Mouse (Mus musculus) heart, embryonic 16.5 days (tissue): ENCODE measurements around the gene Kcnb1. TPM values are rescaled to one million over a fixed set of nuclear protein-coding genes. Genes with fewer than 3 reads are reported as not detected.
"Not testable (repeated sequence)": the region's sequence is repeated elsewhere in the genome, so short reads cannot be mapped to it uniquely, and the experiment has no call there.

Source experiments
- ATAC-seq: fragments of 200-750 bp; cut with Nextera tagmentation; replicated peaks from 2 replicates; pipeline ENCODE4 v1.8.0; 2017; ENCODE audit warnings: moderate number of reproducible peaks; ENCODE audit not compliant: insufficient read depth, low FRiP score; ENCODE audit errors: extremely low read depth
- H3K27ac ChIP-seq: fragments of 300-500 bp; sonication (generic); 2 replicates; pipeline ENCODE4 v1.5.1; 2014; ENCODE audit warnings: mild to moderate bottlenecking, low read length, control low read depth, moderate library complexity
- H3K27me3 ChIP-seq: fragments of 300-500 bp; sonication (generic); 2 replicates; pipeline ENCODE4 v1.6.1; 2014; ENCODE audit warnings: low read length, mixed read lengths; ENCODE audit not compliant: control insufficient read depth, insufficient read depth
- H3K36me3 ChIP-seq: fragments of 300-500 bp; sonication (generic); 2 replicates; pipeline ENCODE4 v1.6.1; 2014; ENCODE audit not compliant: control insufficient read depth, insufficient read depth
- H3K4me1 ChIP-seq: fragments of 300-500 bp; sonication (generic); 2 replicates; pipeline ENCODE4 v1.6.1; 2014; ENCODE audit warnings: low read length, mixed read lengths; ENCODE audit not compliant: control insufficient read depth, insufficient read depth
- H3K4me2 ChIP-seq: fragments of 300-500 bp; sonication (generic); 2 replicates; pipeline ENCODE4 v1.6.1; 2014; ENCODE audit warnings: low read depth, mild to moderate bottlenecking, control low read depth, low read length
- H3K4me3 ChIP-seq: fragments of 300-500 bp; sonication (generic); 2 replicates; pipeline ENCODE4 v1.5.1; 2014; ENCODE audit warnings: mild to moderate bottlenecking, control low read depth, low read length
- H3K9ac ChIP-seq: fragments of 300-500 bp; sonication (generic); 2 replicates; pipeline ENCODE4 v1.6.1; 2014; ENCODE audit warnings: low read length, control low read depth
- H3K9me3 ChIP-seq: fragments of 300-500 bp; sonication (generic); replicated peaks from 2 replicates; pipeline ENCODE4 v1.6.1; 2016; ENCODE audit warnings: low read length; ENCODE audit not compliant: control insufficient read depth
- WGBS: fragments of 180-500 bp; shearing (Covaris S2); extraction: QIAGEN DNeasy Blood & Tissue Kit; methylation state at CpG from one replicate; pipeline ENCODE4 v1.1.7; 2014; 5-methylcytosine and 5-hydroxymethylcytosine counted together
- polyA plus RNA-seq: library from polyadenylated mRNA; unstranded; fragments of >200 nt; fragmentation: Nextera tagmentation; extraction: Ambion mirVana; gene quantifications from 2 replicates; pipeline ENCODE4 v1.2.1, GENCODE M21; 2015

Kcnb1 gene
- polyA plus RNA-seq, 1 experiment from 2014 or later: 0.43 TPM

GRCm38 (mm10) chr2:167212089-167212488, 22.1 kb upstream of the Kcnb1 start:
- 0 out of 2 replicates have a peak overlapping the region, but pooled peaks have one; percentile 14 for H3K27ac ChIP-seq
- H3K4me3 ChIP-seq: no peak overlapping the region
- H3K36me3 ChIP-seq: no peaks in the 10 kb centered on the region
- H3K4me1 ChIP-seq: peaks cover 17% of the 10 kb centered on the region
- no peaks in the 10 kb centered on the region for H3K9me3 ChIP-seq
- 85% methylated on average over 3 of the region's 3 CpGs for WGBS
- H3K9ac ChIP-seq: no peak overlapping the region
- H3K4me2 ChIP-seq: no peak overlapping the region
- H3K27me3 ChIP-seq: no peaks in the 10 kb centered on the region
- no peak for ATAC-seq

GRCm38 (mm10) chr2:167209900-167210299, 19.9 kb upstream of the Kcnb1 start:
- Histone ChIP-seq H3K9ac (no peak overlapping the region), H3K27ac (no peak overlapping the region), H3K9me3 (no peaks in the 10 kb centered on the region), H3K4me2 (no peak overlapping the region), H3K4me3 (no peak overlapping the region), H3K27me3 (no peaks in the 10 kb centered on the region), H3K36me3 (no peaks in the 10 kb centered on the region), H3K4me1 (peaks cover 17% of the 10 kb centered on the region)
- no peak for ATAC-seq
- 56% methylated on average over 9 of the region's 9 CpGs for WGBS

DNA sequence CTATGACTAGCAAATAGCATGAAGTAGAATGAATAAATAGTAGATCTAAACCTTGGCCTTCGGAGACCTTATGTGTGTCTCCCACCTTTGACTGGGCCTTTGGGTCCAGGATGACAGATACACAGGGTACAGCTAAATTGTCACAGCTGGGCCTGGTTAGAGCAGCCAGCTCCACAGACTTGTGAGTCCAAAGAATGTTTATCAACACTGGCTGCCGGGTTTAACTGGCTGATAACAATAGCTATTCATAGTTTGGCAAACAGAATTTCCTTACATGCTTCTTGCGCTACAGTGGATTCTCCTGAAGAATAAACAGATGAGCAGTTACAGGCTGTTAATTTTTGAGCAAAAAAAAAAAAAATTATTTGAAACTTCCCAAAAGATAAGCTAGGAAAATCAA, 19.0 kb upstream of the Kcnb1 start:
- Histone ChIP-seq H3K9me3 (no peaks in the 10 kb centered on the region), H3K4me3 (no peak overlapping the region), H3K27ac (peak overlapping the region; percentile 41), H3K27me3 (no peaks in the 10 kb centered on the region), H3K36me3 (no peaks in the 10 kb centered on the region), H3K9ac (0 out of 2 replicates have a peak overlapping the region, but pooled peaks have one; percentile 22), H3K4me2 (0 out of 2 replicates have a peak overlapping the region, but pooled peaks have one; percentile 15), H3K4me1 (peaks cover 17% of the 10 kb centered on the region)
- ATAC-seq: no peak
- 40% methylated on average over 3 of the region's 3 CpGs for WGBS

- peaks cover 10% of the 10 kb centered on the region for H3K4me1 ChIP-seq
- no peak overlapping the region for H3K27ac ChIP-seq
- 89% methylated on average over 18 of the region's 18 CpGs for WGBS
- no peaks in the 10 kb centered on the region for H3K36me3 ChIP-seq
- H3K4me3 ChIP-seq: no peak overlapping the region
- H3K9ac ChIP-seq: no peak overlapping the region
- H3K9me3 ChIP-seq: no peaks in the 10 kb centered on the region
- ATAC-seq: no peak
- H3K27me3 ChIP-seq: peaks cover 6% of the 10 kb centered on the region; the same call in 1 of the 2 replicates
- no peak overlapping the region for H3K4me2 ChIP-seq
Measured at GRCm38 (mm10) chr2:167205918-167206629, 16.1 kb upstream of the Kcnb1 start.

- H3K36me3 ChIP-seq, H3K4me1 ChIP-seq, H3K9ac ChIP-seq, H3K4me3 ChIP-seq, H3K27ac ChIP-seq, ATAC-seq, H3K9me3 ChIP-seq, H3K27me3 ChIP-seq, H3K4me2 ChIP-seq: not testable (repeated sequence)
- WGBS: 80% methylated on average over 5 of the region's 5 CpGs
Measured at GRCm38 (mm10) chr2:167204686-167205085, 14.7 kb upstream of the Kcnb1 start.

DNA sequence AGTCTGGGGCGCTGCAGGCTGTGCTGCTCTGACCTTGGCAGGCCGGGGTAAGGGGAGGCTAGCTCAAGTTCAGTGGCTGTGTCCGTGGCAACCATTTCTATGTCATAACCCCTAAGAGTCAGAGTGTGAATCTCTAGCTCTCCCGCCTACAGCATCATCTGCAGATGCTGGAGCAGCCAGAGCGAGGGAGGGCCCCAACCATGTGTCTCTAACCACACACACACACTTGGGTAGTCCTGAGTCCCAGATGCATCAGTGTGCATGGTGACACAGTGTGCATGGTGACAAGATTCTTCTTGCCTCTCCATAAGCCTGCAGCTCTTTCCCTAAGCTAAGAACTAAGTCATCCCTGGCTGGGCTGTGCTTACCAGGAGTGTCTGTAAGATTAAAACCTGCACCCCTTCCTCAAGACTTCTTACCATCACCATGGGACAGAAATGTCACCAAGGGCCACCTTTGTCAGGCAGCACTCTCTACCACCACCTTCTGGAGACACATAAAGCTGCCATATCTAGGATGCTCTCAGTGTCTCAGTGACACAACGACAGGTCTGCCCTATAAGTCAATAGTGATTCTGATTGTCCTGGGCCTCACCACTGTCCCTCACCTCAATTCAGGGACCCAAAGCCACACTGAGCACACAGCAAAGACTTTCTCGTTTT, 13.7 kb upstream of the Kcnb1 start:
- Histone ChIP-seq H3K4me3 (no peak overlapping the region), H3K4me1 (no peaks in the 10 kb centered on the region), H3K27ac (no peak overlapping the region), H3K4me2 (no peak overlapping the region), H3K36me3 (no peaks in the 10 kb centered on the region), H3K9ac (no peak overlapping the region), H3K9me3 (no peaks in the 10 kb centered on the region), H3K27me3 (peaks cover 8% of the 10 kb centered on the region; the same call in 1 of the 2 replicates)
- 71% methylated on average over 7 of the region's 7 CpGs for WGBS
- ATAC-seq: no peak

DNA sequence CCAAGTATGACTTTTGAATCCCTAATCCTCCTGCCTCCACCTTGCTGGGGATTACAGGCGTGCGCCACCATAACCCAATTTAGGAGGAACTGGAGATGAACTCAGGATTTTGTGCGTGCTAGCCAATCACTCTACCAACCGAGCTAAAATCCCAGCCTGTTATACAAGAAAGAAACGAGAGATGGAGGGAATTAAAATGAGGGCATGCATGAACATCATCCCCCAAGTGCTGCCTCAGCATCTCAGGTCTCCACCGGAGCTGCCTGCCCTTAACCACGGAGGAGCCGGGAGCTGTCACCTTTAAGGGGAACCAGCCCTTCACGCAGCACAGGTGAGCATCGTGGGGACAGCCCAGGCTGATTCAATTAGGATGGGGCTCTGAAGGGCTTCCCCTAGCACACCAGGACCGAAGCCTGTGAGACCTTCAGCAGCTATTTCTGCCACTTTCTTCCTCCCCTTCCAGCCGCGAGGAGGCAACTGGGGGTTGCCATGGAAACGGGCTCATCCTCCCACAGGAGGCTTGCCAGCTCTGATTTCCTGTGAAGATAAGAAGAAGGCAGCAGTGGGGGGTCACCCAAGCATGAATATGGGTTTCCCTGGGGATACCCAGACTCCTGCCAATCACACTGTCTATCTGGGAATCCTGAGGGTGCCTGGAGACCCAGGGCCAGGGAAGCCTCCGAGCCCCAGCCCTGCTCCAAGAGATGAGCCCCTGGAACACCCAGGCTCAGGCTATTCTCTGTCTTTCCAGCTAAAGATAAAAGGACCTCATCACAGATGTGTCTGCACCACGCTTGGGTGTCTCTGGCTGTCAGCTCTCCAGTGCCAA, 11.7 kb upstream of the Kcnb1 start:
- 43% methylated on average over 16 of the region's 16 CpGs for WGBS
- no peak for ATAC-seq
- Histone ChIP-seq H3K36me3 (no peaks in the 10 kb centered on the region), H3K9ac (no peak overlapping the region), H3K9me3 (no peaks in the 10 kb centered on the region), H3K27ac (no peak overlapping the region), H3K4me1 (no peaks in the 10 kb centered on the region), H3K4me3 (no peak overlapping the region), H3K4me2 (no peak overlapping the region), H3K27me3 (peaks cover 8% of the 10 kb centered on the region; the same call in 1 of the 2 replicates)

GRCm38 (mm10) chr2:167198660-167199427, 8.9 kb upstream of the Kcnb1 start:
- peaks cover 8% of the 10 kb centered on the region; the same call in 1 of the 2 replicates for H3K27me3 ChIP-seq
- H3K4me2 ChIP-seq: no peak overlapping the region
- H3K9ac ChIP-seq: no peak overlapping the region
- no peaks in the 10 kb centered on the region for H3K4me1 ChIP-seq
- H3K9me3 ChIP-seq: peaks cover 3% of the 10 kb centered on the region; the same call in 1 of the 2 replicates
- H3K4me3 ChIP-seq: no peak overlapping the region
- no peak overlapping the region for H3K27ac ChIP-seq
- 57% methylated on average over 13 of the region's 13 CpGs for WGBS
- no peak for ATAC-seq
- H3K36me3 ChIP-seq: no peaks in the 10 kb centered on the region
